16 mouse cellular contexts compared by ENCODE assay signal in the genomic region with DNA sequence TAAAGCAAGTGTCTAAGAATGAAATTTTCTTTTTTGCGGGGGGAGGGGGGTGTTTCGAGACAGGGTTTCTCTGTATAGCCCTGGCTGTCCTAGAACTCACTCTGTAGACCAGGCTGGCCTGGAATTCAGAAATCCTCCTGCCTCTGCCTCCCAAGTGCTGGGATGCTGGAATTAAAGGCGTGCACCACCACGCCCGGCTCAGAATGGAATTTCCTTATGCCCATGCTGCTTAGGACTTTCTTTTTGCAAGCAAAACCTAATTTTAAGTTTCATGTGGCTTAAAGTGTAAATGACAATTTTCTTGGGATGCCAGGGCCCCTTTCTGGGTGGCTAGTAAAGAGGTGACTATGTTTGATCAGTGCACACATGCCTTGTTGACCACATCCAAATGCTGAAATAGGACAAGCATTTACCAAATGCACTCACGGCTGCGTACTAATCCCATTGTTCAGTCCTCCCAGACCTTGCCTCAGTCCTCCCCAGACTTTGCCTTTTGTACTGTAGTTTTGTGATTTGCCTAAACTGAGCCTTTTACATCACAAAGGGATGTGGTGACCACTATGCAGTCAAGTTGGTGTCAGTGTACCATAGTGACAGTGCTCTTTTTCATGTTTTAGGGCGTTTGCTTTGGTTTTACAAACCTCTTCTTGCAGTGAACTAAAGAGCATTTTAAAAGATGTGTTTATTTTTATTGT.
"Had no signal": no experiment of that assay in that cellular context is flagged by ENCODE, and none has a peak within 500 bp of the region (broad histone marks: within the 10 kb centered on the region; RNA-seq: fewer than 3 reads in every experiment).

No protein-coding gene starts in this region.

- H3K27ac ChIP-seq: lung, embryonic 15.5 days; macrophage; midbrain, embryonic 13.5 days; midbrain, embryonic 15.5 days; neural tube, embryonic 12.5 days; stomach, embryonic 15.5 days; stomach, postnatal 0 days had no signal

- H3K4me3 ChIP-seq: lung, embryonic 15.5 days; megakaryocyte, embryonic 14.5 days; midbrain, embryonic 13.5 days; midbrain, embryonic 15.5 days; neural tube, embryonic 12.5 days; stomach, embryonic 15.5 days had no signal

- H3K36me3 ChIP-seq: lung, embryonic 15.5 days; midbrain, embryonic 13.5 days; midbrain, embryonic 15.5 days; neural tube, embryonic 12.5 days; stomach, embryonic 15.5 days had no signal

- ATAC-seq: lung, postnatal 0 days; midbrain, embryonic 13.5 days; midbrain, embryonic 15.5 days had no signal

- H3K9me3 ChIP-seq: lung, embryonic 15.5 days; midbrain, embryonic 13.5 days; midbrain, embryonic 15.5 days; neural tube, embryonic 12.5 days; stomach, embryonic 15.5 days had no signal

- DNase-seq: lung, adult 2 months; lung, postnatal 14 days; lung, postnatal 36 days; right cerebral cortex, postnatal 14 days; thymus, adult 2 months; thymus, postnatal 25 days; thymus, postnatal 4 days had no signal

- H3K9ac ChIP-seq: lung, embryonic 15.5 days; midbrain, embryonic 13.5 days; midbrain, embryonic 15.5 days; neural tube, embryonic 12.5 days; stomach, embryonic 15.5 days had no signal

- H3K4me1 ChIP-seq: neural tube, embryonic 12.5 days; stomach, embryonic 15.5 days had no signal

- H3K27me3 ChIP-seq: lung, embryonic 15.5 days; midbrain, embryonic 13.5 days; midbrain, embryonic 15.5 days; neural tube, embryonic 12.5 days; stomach, embryonic 15.5 days had no signal
